Mouse (Mus musculus) forebrain, embryonic 13.5 days (tissue): ENCODE measurements around the gene Arhgap10. TPM values are rescaled to one million over a fixed set of nuclear protein-coding genes. Genes with fewer than 3 reads are reported as not detected.

Source experiments
- ATAC-seq: fragments of 200-750 bp; cut with Nextera tagmentation; 2 replicates; pipeline ENCODE4 v1.8.0; 2017
- H3K27ac ChIP-seq: fragments of 300-500 bp; sonication (generic); 2 replicates; pipeline ENCODE4 v1.5.1; 2015; ENCODE audit warnings: inconsistent platforms, mild to moderate bottlenecking, moderate library complexity
- H3K27me3 ChIP-seq: fragments of 300-500 bp; sonication (generic); 2 replicates; pipeline ENCODE4 v1.6.1; 2015; ENCODE audit warnings: mild to moderate bottlenecking, inconsistent platforms
- H3K36me3 ChIP-seq: fragments of 300-500 bp; sonication (generic); 2 replicates; pipeline ENCODE4 v1.6.1; 2015; ENCODE audit warnings: mild to moderate bottlenecking, inconsistent platforms; ENCODE audit not compliant: poor library complexity, severe bottlenecking
- H3K4me1 ChIP-seq: fragments of 300-500 bp; sonication (generic); 2 replicates; pipeline ENCODE4 v1.6.1; 2015; ENCODE audit warnings: inconsistent platforms
- H3K4me2 ChIP-seq: fragments of 300-500 bp; sonication (generic); 2 replicates; pipeline ENCODE4 v1.6.1; 2015; ENCODE audit warnings: inconsistent platforms, mild to moderate bottlenecking, moderate library complexity
- H3K4me3 ChIP-seq: fragments of 300-500 bp; sonication (generic); 2 replicates; pipeline ENCODE4 v1.5.1; 2015; ENCODE audit warnings: mild to moderate bottlenecking, inconsistent platforms
- H3K9ac ChIP-seq: fragments of 300-500 bp; sonication (generic); 2 replicates; pipeline ENCODE4 v1.6.1; 2015; ENCODE audit warnings: mild to moderate bottlenecking, inconsistent platforms
- H3K9me3 ChIP-seq: fragments of 300-500 bp; sonication (generic); replicated peaks from 2 replicates; pipeline ENCODE4 v1.6.1; 2016; ENCODE audit warnings: inconsistent platforms
- WGBS: fragments of 180-500 bp; shearing (Covaris S2); methylation state at CpG from one replicate; pipeline ENCODE4 v1.1.7; 2015; 5-methylcytosine and 5-hydroxymethylcytosine counted together
- polyA plus RNA-seq: library from polyadenylated mRNA; unstranded; fragments of >200 nt; fragmentation: Nextera tagmentation; extraction: Ambion mirVana; gene quantifications from 2 replicates; pipeline ENCODE4 v1.2.1, GENCODE M21; 2015

The Arhgap10 gene
- polyA plus RNA-seq, 1 experiment from 2014 or later, result 5.2 TPM

DNA sequence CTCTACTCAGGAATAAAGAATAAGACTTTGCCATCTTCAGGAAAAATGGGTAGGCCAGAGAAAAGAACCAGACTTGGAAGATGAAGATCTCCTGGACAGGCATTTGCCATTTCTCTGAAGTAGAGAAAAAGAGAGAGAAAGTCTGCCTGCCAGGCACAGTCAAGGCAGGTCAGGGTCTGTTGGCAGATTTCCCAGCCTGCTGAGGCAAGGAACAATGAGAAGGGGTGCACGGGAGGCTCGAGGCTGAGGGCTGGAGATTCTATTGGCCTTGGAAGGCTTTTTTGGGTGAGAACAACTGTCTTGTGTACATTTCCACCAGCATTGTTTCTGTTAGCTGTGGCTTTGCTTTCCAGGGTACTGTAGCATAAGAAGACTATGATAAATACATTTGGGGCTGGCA, 147.4 kb downstream of the Arhgap10 start:
- Histone ChIP-seq H3K27me3 (no peaks in the 10 kb centered on the region), H3K4me1 (peaks cover 16% of the 10 kb centered on the region), H3K36me3 (no peaks in the 10 kb centered on the region), H3K4me2 (no peak overlapping the region), H3K9ac (no peak overlapping the region), H3K9me3 (no peaks in the 10 kb centered on the region), H3K27ac (no peak overlapping the region), H3K4me3 (no peak overlapping the region)
- peak; percentile 42; the same call in 1 of the 2 replicates for ATAC-seq
- WGBS, result 5% methylated on average over 2 of the region's 2 CpGs

DNA sequence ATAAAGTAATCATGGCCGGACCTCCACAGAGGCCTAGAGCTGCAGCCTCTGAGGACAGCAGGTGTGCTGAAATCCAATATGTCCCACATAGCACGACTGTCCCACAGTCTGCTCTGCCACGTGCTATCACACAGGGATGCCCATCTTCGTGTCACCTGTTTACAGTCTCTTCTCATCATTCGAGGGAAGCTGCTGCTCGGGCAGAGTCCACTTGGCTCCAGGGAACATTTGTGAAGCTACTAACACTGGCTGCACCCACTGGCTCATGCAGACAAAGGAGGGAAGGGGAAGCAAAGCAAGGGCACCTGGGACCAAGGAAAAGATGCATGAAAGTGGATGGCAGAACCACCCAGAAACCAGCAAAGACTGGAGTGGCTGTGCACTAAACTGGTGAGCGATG, 148.1 kb downstream of the Arhgap10 start:
- no peak for ATAC-seq
- H3K36me3 ChIP-seq, result no peaks in the 10 kb centered on the region
- no peak overlapping the region for H3K27ac ChIP-seq
- no peaks in the 10 kb centered on the region for H3K9me3 ChIP-seq
- no peak overlapping the region for H3K4me3 ChIP-seq
- H3K4me1 ChIP-seq, result peaks cover 13% of the 10 kb centered on the region
- H3K27me3 ChIP-seq, result no peaks in the 10 kb centered on the region
- 83% methylated on average over 7 of the region's 7 CpGs for WGBS
- H3K4me2 ChIP-seq, result no peak overlapping the region
- H3K9ac ChIP-seq, result no peak overlapping the region

DNA sequence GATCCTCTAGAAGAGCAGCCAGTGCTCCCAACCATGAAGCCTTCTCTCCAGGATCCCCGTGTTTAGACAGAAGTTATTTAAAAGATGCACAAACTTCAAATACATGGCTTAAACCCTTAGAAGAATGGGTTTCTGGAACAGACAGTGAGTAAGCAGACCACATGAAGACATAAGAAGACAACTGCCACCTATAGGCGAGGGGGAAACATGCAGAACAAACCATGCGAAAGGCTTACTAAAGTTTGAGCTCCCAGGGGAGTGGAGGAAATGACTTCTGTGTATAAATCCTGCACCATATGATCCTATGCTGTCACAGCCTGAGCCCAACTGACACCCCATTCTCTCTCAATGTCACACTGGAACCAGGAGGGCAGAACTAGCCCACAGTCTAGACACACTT, 150.7 kb downstream of the Arhgap10 start:
- peaks cover 13% of the 10 kb centered on the region for H3K4me1 ChIP-seq
- no peak overlapping the region for H3K27ac ChIP-seq
- H3K9me3 ChIP-seq, result no peaks in the 10 kb centered on the region
- WGBS, result 66% methylated on average over 3 of the region's 3 CpGs
- no peak overlapping the region for H3K4me2 ChIP-seq
- H3K27me3 ChIP-seq, result no peaks in the 10 kb centered on the region
- H3K4me3 ChIP-seq, result no peak overlapping the region
- no peak overlapping the region for H3K9ac ChIP-seq
- H3K36me3 ChIP-seq, result no peaks in the 10 kb centered on the region
- no peak for ATAC-seq

DNA sequence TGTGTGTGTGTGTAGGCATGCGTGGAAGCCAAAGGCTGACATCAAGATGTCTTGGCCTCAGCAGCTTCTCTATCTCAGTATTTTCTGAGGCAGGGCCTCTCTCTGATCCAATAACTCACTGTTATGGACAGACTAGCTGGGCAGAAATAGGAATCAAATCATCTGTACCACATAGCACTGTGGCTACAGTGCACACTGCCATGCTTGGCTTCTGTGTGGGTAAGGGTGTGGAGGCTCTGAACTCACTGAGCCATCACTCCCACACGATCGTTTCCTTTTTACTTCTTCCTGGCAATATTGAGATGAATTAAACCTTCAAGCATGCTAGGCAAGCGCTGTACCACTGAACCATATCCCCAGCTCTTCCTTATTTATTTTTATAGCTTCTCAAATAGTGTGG, 151.3 kb downstream of the Arhgap10 start:
- no peak for ATAC-seq
- no peak overlapping the region for H3K27ac ChIP-seq
- 94% methylated on average over 4 of the region's 4 CpGs for whole genome bisulfite sequencing

DNA sequence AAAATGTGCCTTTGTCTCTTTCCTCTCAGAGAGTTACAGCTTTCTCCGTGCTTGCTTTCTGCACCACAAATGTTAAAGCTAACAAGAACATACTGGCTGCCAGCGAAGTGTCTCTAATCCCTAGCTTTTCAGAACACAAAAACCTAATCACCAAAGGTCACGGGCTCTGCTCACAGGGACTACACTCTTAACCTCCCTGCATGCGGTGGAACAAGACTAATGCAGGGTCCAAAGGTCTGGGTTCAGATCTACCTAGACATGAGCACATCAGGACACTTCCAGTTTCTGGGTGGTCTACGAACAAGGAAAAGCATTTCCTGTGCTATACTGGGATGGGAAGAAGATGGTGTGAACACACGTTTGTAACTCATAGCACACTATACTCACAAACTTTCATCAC, 151.8 kb downstream of the Arhgap10 start:
- no peaks in the 10 kb centered on the region for H3K9me3 ChIP-seq
- H3K36me3 ChIP-seq, result no peaks in the 10 kb centered on the region
- H3K27me3 ChIP-seq, result no peaks in the 10 kb centered on the region
- H3K4me2 ChIP-seq, result no peak overlapping the region
- no peak overlapping the region for H3K9ac ChIP-seq
- no peak overlapping the region for H3K4me3 ChIP-seq
- 50% methylated on average over 6 of the region's 6 CpGs for WGBS
- no peak overlapping the region for H3K27ac ChIP-seq
- no peak for ATAC-seq
- H3K4me1 ChIP-seq, result peaks cover 20% of the 10 kb centered on the region

More for the DNA sequence above, 151.3 kb downstream of the Arhgap10 start:
- H3K4me2 ChIP-seq, result no peak overlapping the region
- H3K4me1 ChIP-seq, result peaks cover 18% of the 10 kb centered on the region
- no peaks in the 10 kb centered on the region for H3K27me3 ChIP-seq
- H3K36me3 ChIP-seq, result no peaks in the 10 kb centered on the region
- H3K9me3 ChIP-seq, result no peaks in the 10 kb centered on the region
- no peak overlapping the region for H3K9ac ChIP-seq
- no peak overlapping the region for H3K4me3 ChIP-seq

DNA sequence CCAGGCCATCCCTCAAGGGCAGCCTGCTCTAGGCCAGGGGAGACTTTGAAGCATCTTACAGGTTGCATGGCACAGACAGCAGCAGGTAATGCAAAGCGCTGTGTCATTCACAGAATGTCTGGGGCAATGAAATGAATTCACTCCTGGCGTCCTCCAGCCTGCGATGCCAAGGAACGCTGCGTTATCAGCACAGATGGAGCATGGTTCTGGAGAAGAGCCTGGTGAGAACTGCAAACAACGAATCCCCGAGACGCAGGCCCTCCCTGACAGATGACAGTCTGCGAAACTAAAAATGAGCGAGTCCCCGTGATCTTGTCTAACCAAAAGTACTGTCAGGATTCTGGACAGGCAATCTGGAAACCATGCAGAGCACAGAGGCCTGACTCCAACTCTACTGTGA, 153.3 kb downstream of the Arhgap10 start:
- no peaks in the 10 kb centered on the region for H3K36me3 ChIP-seq
- ATAC-seq, result peak; percentile 67; the same call in 1 of the 2 replicates

DNA sequence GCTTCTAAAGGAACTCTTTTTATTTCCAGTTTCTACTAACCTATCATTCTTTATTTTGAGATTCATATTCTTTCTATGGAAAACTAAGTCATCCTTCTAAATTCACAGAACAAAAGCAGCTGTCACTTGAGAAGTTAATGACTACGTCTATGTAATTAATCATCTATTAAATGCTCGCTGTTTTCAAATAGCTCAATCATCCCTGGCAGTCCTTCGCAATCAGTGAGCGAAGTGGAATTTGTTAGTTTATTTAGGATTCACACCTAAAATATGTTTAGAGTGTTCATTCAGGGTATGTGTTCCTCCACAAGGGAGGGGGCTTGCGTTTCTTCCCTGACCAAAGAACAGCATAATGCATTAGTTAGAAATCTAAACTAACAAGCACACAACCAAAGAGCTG, 156.9 kb downstream of the Arhgap10 start:
- peaks cover 17% of the 10 kb centered on the region for H3K4me1 ChIP-seq

More for the DNA sequence above, 153.3 kb downstream of the Arhgap10 start:
- H3K4me3 ChIP-seq, result no peak overlapping the region
- no peak overlapping the region for H3K4me2 ChIP-seq
- H3K4me1 ChIP-seq, result peaks cover 17% of the 10 kb centered on the region
- H3K9me3 ChIP-seq, result no peaks in the 10 kb centered on the region
- no peak overlapping the region for H3K27ac ChIP-seq
- H3K9ac ChIP-seq, result no peak overlapping the region
- 78% methylated on average over 11 of the region's 11 CpGs for WGBS
- no peaks in the 10 kb centered on the region for H3K27me3 ChIP-seq

DNA sequence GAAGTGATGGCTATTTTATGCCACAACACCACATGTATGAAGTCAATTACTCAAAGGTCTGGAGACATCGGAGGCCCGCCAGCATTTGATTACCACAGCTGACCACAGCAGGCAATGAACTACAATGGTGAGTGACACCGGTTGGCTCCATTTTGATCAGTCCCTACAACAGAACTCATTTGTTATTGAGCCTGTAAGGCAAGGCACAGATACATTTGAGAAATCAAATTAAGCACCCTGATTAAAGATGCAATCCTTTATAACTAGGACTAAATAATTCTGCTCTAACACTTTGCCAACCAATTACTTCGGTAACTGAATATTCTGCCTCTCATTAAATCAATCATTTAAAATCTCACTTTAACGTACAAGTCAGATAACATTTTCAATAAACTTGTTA, 157.3 kb downstream of the Arhgap10 start:
- no peaks in the 10 kb centered on the region for H3K9me3 ChIP-seq
- WGBS, result 53% methylated on average over 5 of the region's 5 CpGs
- no peak overlapping the region for H3K4me2 ChIP-seq
- H3K9ac ChIP-seq, result no peak overlapping the region
- H3K27ac ChIP-seq, result no peak overlapping the region
- peak; percentile 66 for ATAC-seq
- peaks cover 17% of the 10 kb centered on the region for H3K4me1 ChIP-seq
- no peak overlapping the region for H3K4me3 ChIP-seq
- H3K36me3 ChIP-seq, result no peaks in the 10 kb centered on the region
- no peaks in the 10 kb centered on the region for H3K27me3 ChIP-seq

More for the DNA sequence above, 156.9 kb downstream of the Arhgap10 start:
- H3K9me3 ChIP-seq, result no peaks in the 10 kb centered on the region
- H3K27ac ChIP-seq, result no peak overlapping the region
- peak; percentile 37 for ATAC-seq
- WGBS, result 39% methylated on average over 5 of the region's 5 CpGs
- no peak overlapping the region for H3K9ac ChIP-seq
- H3K36me3 ChIP-seq, result no peaks in the 10 kb centered on the region
- H3K4me3 ChIP-seq, result no peak overlapping the region
- H3K4me2 ChIP-seq, result no peak overlapping the region; the same call in 1 of the 2 replicates
- no peaks in the 10 kb centered on the region for H3K27me3 ChIP-seq

DNA sequence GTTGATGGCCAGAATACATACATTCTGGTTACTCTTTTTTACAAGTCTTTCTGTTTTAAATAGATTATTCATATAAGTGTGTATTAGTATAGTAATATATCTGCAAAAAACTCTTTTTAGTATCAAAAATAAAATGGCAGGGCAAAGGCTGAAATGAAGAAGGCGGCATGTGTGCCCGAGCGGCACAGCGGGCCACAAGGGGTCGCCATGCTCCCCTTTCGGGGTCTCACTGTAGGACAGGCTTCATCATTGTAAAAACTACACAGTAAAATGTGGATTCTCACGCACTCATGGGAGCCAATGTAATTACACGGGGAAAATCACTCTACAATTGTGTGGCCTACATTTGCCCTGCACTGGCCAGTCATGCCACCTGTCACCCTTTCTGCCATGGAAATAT, 160.6 kb downstream of the Arhgap10 start:
- no peak overlapping the region for H3K4me2 ChIP-seq
- 70% methylated on average over 8 of the region's 8 CpGs for WGBS
- H3K9me3 ChIP-seq, result no peaks in the 10 kb centered on the region
- H3K36me3 ChIP-seq, result no peaks in the 10 kb centered on the region
- H3K4me3 ChIP-seq, result no peak overlapping the region
- peaks cover 17% of the 10 kb centered on the region for H3K4me1 ChIP-seq
- no peak overlapping the region for H3K9ac ChIP-seq
- H3K27me3 ChIP-seq, result no peaks in the 10 kb centered on the region
- ATAC-seq, result no peak
- H3K27ac ChIP-seq, result no peak overlapping the region

DNA sequence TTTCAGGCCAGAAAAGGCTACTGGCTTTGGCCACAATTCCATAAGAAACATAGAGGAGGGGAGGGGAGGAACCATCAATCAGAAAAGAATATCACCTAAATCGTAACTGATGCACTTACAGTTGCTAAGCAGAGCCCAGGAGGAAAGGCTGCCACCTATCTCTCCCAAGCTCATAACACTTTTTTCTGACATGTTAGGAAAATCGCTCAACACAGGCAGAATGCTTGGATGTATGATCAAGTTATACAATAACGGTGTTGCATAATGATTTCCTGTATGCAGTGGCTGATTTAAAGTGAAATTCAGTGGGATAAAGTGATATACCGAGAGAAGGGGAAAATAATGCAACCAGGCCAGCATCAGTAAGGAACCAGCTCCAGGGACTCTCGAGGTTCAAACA, 162.4 kb downstream of the Arhgap10 start:
- ATAC-seq, result no peak
- H3K27me3 ChIP-seq, result no peaks in the 10 kb centered on the region
- WGBS, result 83% methylated on average over 5 of the region's 5 CpGs
- no peak overlapping the region for H3K9ac ChIP-seq
- H3K36me3 ChIP-seq, result no peaks in the 10 kb centered on the region
- no peak overlapping the region for H3K4me2 ChIP-seq
- H3K9me3 ChIP-seq, result no peaks in the 10 kb centered on the region
- no peak overlapping the region for H3K4me3 ChIP-seq
- H3K27ac ChIP-seq, result no peak overlapping the region
- peaks cover 17% of the 10 kb centered on the region for H3K4me1 ChIP-seq

DNA sequence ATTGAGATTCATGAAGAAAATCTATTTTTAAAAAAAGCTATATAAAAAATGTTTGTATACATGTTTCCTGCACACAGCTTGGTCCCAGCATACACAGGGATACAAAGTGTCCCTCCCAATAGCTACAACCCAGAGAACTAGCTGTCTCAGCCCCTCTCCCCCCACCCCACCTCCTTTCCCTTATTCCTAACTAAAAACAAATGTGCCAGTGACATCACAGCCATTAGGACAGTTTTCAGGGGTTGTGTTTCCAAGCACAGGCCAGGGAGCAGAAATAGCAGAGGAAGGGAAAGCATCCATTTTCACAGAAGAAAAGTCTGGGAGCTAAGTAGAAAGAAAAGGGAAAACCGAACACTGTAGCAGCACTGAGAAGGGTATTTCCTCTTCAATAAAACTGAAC, 163.6 kb downstream of the Arhgap10 start:
- H3K9me3 ChIP-seq, result no peaks in the 10 kb centered on the region
- peaks cover 19% of the 10 kb centered on the region for H3K4me1 ChIP-seq
- H3K9ac ChIP-seq, result no peak overlapping the region
- no peak overlapping the region for H3K27ac ChIP-seq
- H3K36me3 ChIP-seq, result no peaks in the 10 kb centered on the region
- H3K27me3 ChIP-seq, result no peaks in the 10 kb centered on the region
- H3K4me3 ChIP-seq, result no peak overlapping the region
- WGBS, result 83% methylated on average over 1 of the region's 1 CpGs
- no peak for ATAC-seq
- H3K4me2 ChIP-seq, result no peak overlapping the region

DNA sequence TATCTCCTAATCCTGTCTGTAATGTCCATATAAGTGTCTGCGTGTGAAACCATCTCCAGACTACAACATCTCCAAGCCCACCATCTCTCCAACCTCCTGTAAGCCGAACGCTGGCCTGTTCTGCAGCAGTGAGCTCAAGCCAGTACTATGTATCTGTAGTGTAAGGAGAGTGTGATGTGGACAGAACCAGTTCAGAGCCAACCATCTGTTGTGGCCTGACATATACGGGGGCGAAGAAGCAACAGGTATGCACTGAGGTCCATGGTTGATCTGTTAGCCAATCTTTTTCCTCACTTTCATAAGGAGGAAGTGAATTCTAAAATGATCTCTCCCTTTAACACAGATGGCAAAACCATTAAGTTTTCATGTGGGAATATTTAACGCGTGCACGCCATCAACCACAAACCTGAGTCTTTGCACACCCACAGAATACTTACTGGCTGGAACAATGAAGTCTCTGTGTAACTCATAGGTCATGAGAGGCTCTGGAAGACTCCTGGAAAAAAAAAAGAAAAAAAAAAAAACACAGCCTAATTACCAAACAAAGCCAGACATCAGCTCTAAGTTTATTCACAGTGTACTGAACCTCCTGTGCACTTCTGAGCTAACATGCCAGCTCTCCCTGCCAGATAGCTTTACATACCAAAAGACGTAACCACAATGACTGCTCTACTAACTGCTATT, 166.4 kb downstream of the Arhgap10 start:
- ATAC-seq, result no peak; the same call in 1 of the 2 replicates

More for the DNA sequence above, 166.4 kb downstream of the Arhgap10 start:
- WGBS, result 68% methylated on average over 9 of the region's 9 CpGs
- Histone ChIP-seq H3K4me2 (no peak overlapping the region), H3K36me3 (no peaks in the 10 kb centered on the region), H3K9ac (no peak overlapping the region), H3K4me3 (no peak overlapping the region), H3K27ac (no peak overlapping the region), H3K4me1 (peaks cover 19% of the 10 kb centered on the region), H3K27me3 (no peaks in the 10 kb centered on the region), H3K9me3 (no peaks in the 10 kb centered on the region)
